Mouse (Mus musculus): ENCODE results near the gene Ankrd28. TPM values are rescaled to one million over a fixed set of nuclear protein-coding genes. Genes with fewer than 3 reads are reported as not detected.

Gene Ankrd28
- polyA plus RNA-seq, 1 experiment from 2014 or later: 3.6 TPM

- no peaks in the 10 kb centered on the region for H3K9me3 ChIP-seq (ENCODE audit: control insufficient read depth, low read length)
- H3K4me2 ChIP-seq (replicated peaks; ENCODE audit: low read depth): no peak overlapping the region
- no peak overlapping the region for H3K4me3 ChIP-seq (ENCODE audit: low read depth, low read length)
- WGBS: 95% methylated on average over 3 of the region's 3 CpGs
- ATAC-seq (ENCODE audit: low FRiP score, low TSS enrichment) (no peak), DNase-seq (ENCODE audit: low spot score) (no peak)
- H3K27ac ChIP-seq (replicated peaks): no peak overlapping the region
- no peaks in the 10 kb centered on the region for H3K4me1 ChIP-seq (replicated peaks; ENCODE audit: control insufficient read depth, insufficient read depth)
- no peak overlapping the region for H3K9ac ChIP-seq (ENCODE audit: low read length)
- H3K36me3 ChIP-seq (ENCODE audit: control insufficient read depth, insufficient read depth, low read length): peaks cover 3% of the 10 kb centered on the region; the same call in 1 of the 2 replicates
- no peaks in the 10 kb centered on the region for H3K27me3 ChIP-seq (ENCODE audit: control insufficient read depth, insufficient read depth, low read length)
- TF ChIP-seq CTCF (IDR thresholded peaks at IDR 0.05; ENCODE audit: low read depth): no peak
- no peak for TF ChIP-seq EP300 (optimal IDR thresholded peaks at IDR 0.05)
Observed at GRCm38 (mm10) chr14:31697346-31697745, 133.1 kb downstream of the Ankrd28 start.

GRCm38 (mm10) chr14:31696985-31697303, 133.5 kb downstream of the Ankrd28 start:
- H3K36me3 ChIP-seq (ENCODE audit: control insufficient read depth, insufficient read depth, low read length): peaks cover 3% of the 10 kb centered on the region; the same call in 1 of the 2 replicates
- no peak overlapping the region for H3K4me3 ChIP-seq (ENCODE audit: low read depth, low read length)
- WGBS: 90% methylated on average over 3 of the region's 3 CpGs
- H3K9ac ChIP-seq (ENCODE audit: low read length): no peak overlapping the region
- H3K27me3 ChIP-seq (ENCODE audit: control insufficient read depth, insufficient read depth, low read length): no peaks in the 10 kb centered on the region
- H3K4me1 ChIP-seq (replicated peaks; ENCODE audit: control insufficient read depth, insufficient read depth): no peaks in the 10 kb centered on the region
- TF ChIP-seq CTCF (IDR thresholded peaks at IDR 0.05; ENCODE audit: low read depth) (no peak), EP300 (optimal IDR thresholded peaks at IDR 0.05) (no peak)
- DNase-seq (ENCODE audit: low spot score) (no peak), ATAC-seq (ENCODE audit: low FRiP score, low TSS enrichment) (no peak)
- no peak overlapping the region for H3K4me2 ChIP-seq (replicated peaks; ENCODE audit: low read depth)
- no peak overlapping the region for H3K27ac ChIP-seq (replicated peaks)
- H3K9me3 ChIP-seq (ENCODE audit: control insufficient read depth, low read length): no peaks in the 10 kb centered on the region

- H3K27me3 ChIP-seq (ENCODE audit: control insufficient read depth, insufficient read depth, low read length): no peaks in the 10 kb centered on the region
- H3K9me3 ChIP-seq (ENCODE audit: control insufficient read depth, low read length): no peaks in the 10 kb centered on the region
- no peak overlapping the region for H3K4me3 ChIP-seq (ENCODE audit: low read depth, low read length)
- no peak for DNase-seq (ENCODE audit: low spot score)
- H3K36me3 ChIP-seq (ENCODE audit: control insufficient read depth, insufficient read depth, low read length): peaks cover 3% of the 10 kb centered on the region; the same call in 1 of the 2 replicates
- TF ChIP-seq CTCF (IDR thresholded peaks at IDR 0.05; ENCODE audit: low read depth) (no peak), EP300 (optimal IDR thresholded peaks at IDR 0.05) (no peak)
- no peak for ATAC-seq (ENCODE audit: low FRiP score, low TSS enrichment)
- no peak overlapping the region for H3K27ac ChIP-seq (replicated peaks)
- H3K9ac ChIP-seq (ENCODE audit: low read length): no peak overlapping the region
- H3K4me1 ChIP-seq (replicated peaks; ENCODE audit: control insufficient read depth, insufficient read depth): no peaks in the 10 kb centered on the region
- 81% methylated on average over 9 of the region's 9 CpGs for WGBS
- no peak overlapping the region for H3K4me2 ChIP-seq (replicated peaks; ENCODE audit: low read depth)
Observed at GRCm38 (mm10) chr14:31696206-31696984, 134.1 kb downstream of the Ankrd28 start.

- Histone ChIP-seq H3K4me1 (replicated peaks; ENCODE audit: control insufficient read depth, insufficient read depth) (no peaks in the 10 kb centered on the region), H3K36me3 (ENCODE audit: control insufficient read depth, insufficient read depth, low read length) (peaks cover 3% of the 10 kb centered on the region; the same call in 1 of the 2 replicates), H3K9me3 (ENCODE audit: control insufficient read depth, low read length) (no peaks in the 10 kb centered on the region), H3K27ac (replicated peaks) (no peak overlapping the region), H3K4me2 (replicated peaks; ENCODE audit: low read depth) (no peak overlapping the region), H3K4me3 (ENCODE audit: low read depth, low read length) (no peak overlapping the region), H3K9ac (ENCODE audit: low read length) (no peak overlapping the region), H3K27me3 (ENCODE audit: control insufficient read depth, insufficient read depth, low read length) (no peaks in the 10 kb centered on the region)
- DNase-seq (ENCODE audit: low spot score) (no peak), ATAC-seq (ENCODE audit: low FRiP score, low TSS enrichment) (no peak)
- 89% methylated on average over 6 of the region's 6 CpGs for WGBS
- TF ChIP-seq EP300 (optimal IDR thresholded peaks at IDR 0.05): no peak
- TF ChIP-seq CTCF (IDR thresholded peaks at IDR 0.05; ENCODE audit: low read depth): no peak
Observed at GRCm38 (mm10) chr14:31692536-31692935, 137.9 kb downstream of the Ankrd28 start.

GRCm38 (mm10) chr14:31686231-31686630, 144.2 kb downstream of the Ankrd28 start:
- H3K27me3 ChIP-seq (ENCODE audit: control insufficient read depth, insufficient read depth, low read length): no peaks in the 10 kb centered on the region
- TF ChIP-seq CTCF (IDR thresholded peaks at IDR 0.05; ENCODE audit: low read depth) (no peak), EP300 (optimal IDR thresholded peaks at IDR 0.05) (no peak)
- 95% methylated on average over 1 of the region's 1 CpGs for WGBS

GRCm38 (mm10) chr14:31685680-31686079, 144.8 kb downstream of the Ankrd28 start:
- no peak for ATAC-seq (ENCODE audit: low FRiP score, low TSS enrichment)
- H3K36me3 ChIP-seq (ENCODE audit: control insufficient read depth, insufficient read depth, low read length): no peaks in the 10 kb centered on the region
- H3K4me1 ChIP-seq (replicated peaks; ENCODE audit: control insufficient read depth, insufficient read depth): no peaks in the 10 kb centered on the region
- no peak for DNase-seq (ENCODE audit: low spot score)
- no peak overlapping the region for H3K4me2 ChIP-seq (replicated peaks; ENCODE audit: low read depth)
- no peak overlapping the region for H3K9ac ChIP-seq (ENCODE audit: low read length)
- H3K27ac ChIP-seq (replicated peaks): no peak overlapping the region
- TF ChIP-seq CTCF (IDR thresholded peaks at IDR 0.05; ENCODE audit: low read depth): no peak
- no peak for TF ChIP-seq EP300 (optimal IDR thresholded peaks at IDR 0.05)
- 83% methylated on average over 10 of the region's 10 CpGs for WGBS
- H3K9me3 ChIP-seq (ENCODE audit: control insufficient read depth, low read length): no peaks in the 10 kb centered on the region
- H3K4me3 ChIP-seq (ENCODE audit: low read depth, low read length): no peak overlapping the region
- no peaks in the 10 kb centered on the region for H3K27me3 ChIP-seq (ENCODE audit: control insufficient read depth, insufficient read depth, low read length)

More at GRCm38 (mm10) chr14:31686231-31686630, 144.2 kb downstream of the Ankrd28 start:
- no peak overlapping the region for H3K27ac ChIP-seq (replicated peaks)
- no peak for ATAC-seq (ENCODE audit: low FRiP score, low TSS enrichment)
- H3K4me3 ChIP-seq (ENCODE audit: low read depth, low read length): no peak overlapping the region
- H3K9me3 ChIP-seq (ENCODE audit: control insufficient read depth, low read length): no peaks in the 10 kb centered on the region
- H3K4me2 ChIP-seq (replicated peaks; ENCODE audit: low read depth): no peak overlapping the region
- no peak for DNase-seq (ENCODE audit: low spot score)
- H3K9ac ChIP-seq (ENCODE audit: low read length): no peak overlapping the region
- H3K4me1 ChIP-seq (replicated peaks; ENCODE audit: control insufficient read depth, insufficient read depth): no peaks in the 10 kb centered on the region
- no peaks in the 10 kb centered on the region for H3K36me3 ChIP-seq (ENCODE audit: control insufficient read depth, insufficient read depth, low read length)
